Mouse (Mus musculus) brain, embryonic 14.5 days (tissue): ENCODE measurements around the gene Rassf4.

Experiments
- CTCF ChIP-seq: fragments of 200-500 bp; IDR thresholded peaks from 2 replicates; pipeline ENCODE4 v1.5.1; 2012; ENCODE audit warnings: inconsistent platforms, mild to moderate bottlenecking, moderate library complexity, borderline replicate concordance; ENCODE audit not compliant: insufficient read depth, insufficient read length; ENCODE audit errors: extremely low read depth
- POLR2A ChIP-seq: fragments of 200-500 bp; IDR thresholded peaks from 2 replicates; pipeline ENCODE4 v1.6.1; 2012; ENCODE audit warnings: mild to moderate bottlenecking, inconsistent platforms, borderline replicate concordance; ENCODE audit not compliant: poor library complexity, insufficient read depth, insufficient read length, severe bottlenecking; ENCODE audit errors: extremely low read depth

DNA sequence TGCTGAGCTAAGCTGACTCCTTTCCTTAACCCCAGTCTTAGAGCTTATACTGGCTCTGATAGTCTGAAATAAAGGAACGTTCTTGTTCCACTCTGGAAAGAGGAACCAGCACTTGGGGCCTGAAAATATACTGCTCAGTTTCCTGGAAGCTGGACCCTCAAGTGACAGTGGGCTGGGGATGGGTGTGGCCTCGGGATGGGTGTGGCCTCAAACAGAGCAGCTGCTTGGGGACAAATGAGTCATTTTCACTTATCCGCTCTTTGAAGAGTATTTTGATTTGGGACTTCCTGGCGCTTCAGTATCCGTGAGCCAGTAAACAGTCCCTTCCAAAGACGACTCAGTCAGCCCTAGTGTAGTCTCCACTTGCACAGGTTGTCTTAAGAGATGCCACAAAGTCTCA is 8.6 kb upstream of the Rassf4 start:
- TF ChIP-seq CTCF = no peak
- no peak for TF ChIP-seq POLR2A
